Mouse (Mus musculus) G1E-ER4 (cell line): Measurements from ENCODE around the gene Nceh1. TPM values are rescaled to one million over a fixed set of nuclear protein-coding genes. Genes with fewer than 3 reads are reported as not detected.

Experiments used
- GATA1 ChIP-seq: IDR thresholded peaks from one replicate; pipeline ENCODE4 v1.8.0; 2012; ENCODE audit warnings: low read length, inconsistent platforms
- polyA plus RNA-seq: library from polyadenylated mRNA; stranded (reverse); fragments of >175 nt; gene quantifications from 2 replicates; pipeline ENCODE4 v1.2.3, GENCODE M21; 2012

The Nceh1 gene
- polyA plus RNA-seq: 4.9 and 10.4 TPM in 2 replicates

GRCm38 (mm10) chr3:27182733-27183600 is at the start of gene Nceh1:
Nceh1 (plus strand) TSS chr3:27182965.
- TF ChIP-seq GATA1: no peak

- TF ChIP-seq GATA1: no peak
Observed at GRCm38 (mm10) chr3:27140101-27140500, 42.7 kb upstream of the Nceh1 start.

GRCm38 (mm10) chr3:27143570-27143969 is 39.2 kb upstream of the Nceh1 start:
- no peak for TF ChIP-seq GATA1

DNA sequence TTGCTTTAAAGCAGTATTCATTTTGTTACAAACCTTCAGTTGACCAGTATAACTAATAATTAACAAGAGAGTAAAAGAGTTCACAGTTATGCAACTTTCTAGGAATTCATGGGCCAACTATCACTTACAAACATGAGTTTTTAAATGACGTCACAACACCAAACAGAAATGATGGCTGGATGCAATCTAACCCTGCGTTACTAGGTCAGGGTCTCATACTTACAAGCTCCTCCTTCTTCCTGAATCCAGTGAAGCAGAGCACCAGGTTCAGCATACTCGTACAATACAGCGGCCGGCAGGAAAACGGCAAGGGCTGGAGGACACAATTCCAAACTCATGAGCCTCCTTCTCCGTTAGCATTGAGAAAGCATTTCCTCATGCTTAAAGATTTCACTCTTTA is 37.0 kb upstream of the Nceh1 start:
- no peak for TF ChIP-seq GATA1

DNA sequence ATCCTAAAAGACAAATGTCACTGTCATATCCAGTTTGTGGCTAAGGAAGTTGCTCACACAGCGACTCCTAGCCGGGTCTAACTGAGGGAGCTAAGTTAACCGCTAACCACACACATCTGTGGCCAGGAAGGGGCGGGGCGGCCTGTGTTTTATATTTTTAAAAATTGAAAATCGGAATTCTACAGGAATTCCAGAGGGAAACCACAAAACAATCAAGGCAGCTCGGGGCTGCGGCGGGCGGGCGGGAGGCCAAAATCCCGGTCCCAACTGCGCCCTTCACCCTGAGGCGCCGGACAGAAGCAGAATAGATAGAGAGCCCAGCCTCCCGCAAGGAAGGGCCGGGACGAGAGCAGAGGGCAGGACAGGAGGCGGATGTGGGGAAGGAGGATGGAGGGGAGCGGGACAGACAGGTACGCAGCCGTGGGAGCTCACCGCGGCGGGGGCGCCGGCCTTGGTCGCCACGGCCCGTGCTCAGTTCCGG is 29.5 kb upstream of the Nceh1 start:
- TF ChIP-seq GATA1: no peak

DNA sequence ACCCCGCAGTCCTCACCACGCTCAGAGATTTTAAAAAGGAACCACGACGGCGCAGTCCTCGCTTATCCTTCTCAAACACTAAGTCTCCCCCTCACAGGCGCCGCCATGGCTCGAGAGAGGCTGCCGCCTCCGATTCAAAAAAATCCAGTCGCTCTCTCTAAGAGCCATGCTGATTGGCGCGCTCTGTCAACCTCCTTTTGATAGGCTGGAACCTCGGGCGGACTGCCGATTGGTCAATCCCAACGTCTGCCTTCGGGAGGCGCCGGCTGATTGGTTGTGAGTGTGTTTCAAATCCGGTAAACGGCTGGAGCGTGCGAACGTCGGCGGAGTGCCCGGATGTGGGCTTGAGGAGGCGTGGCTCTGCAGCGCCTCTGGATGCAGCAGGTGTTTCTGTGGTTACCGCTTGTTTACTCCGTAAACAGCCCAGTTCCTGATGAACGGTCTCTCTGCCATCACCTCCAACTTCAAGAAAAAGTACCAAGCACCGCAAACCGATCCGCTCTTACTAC is 29.0 kb upstream of the Nceh1 start, which contains the start of gene Ect2:
TSS of gene Ect2 (minus strand) at position 178 of the 509 bp plus-strand sequence.
- TF ChIP-seq GATA1: no peak

DNA sequence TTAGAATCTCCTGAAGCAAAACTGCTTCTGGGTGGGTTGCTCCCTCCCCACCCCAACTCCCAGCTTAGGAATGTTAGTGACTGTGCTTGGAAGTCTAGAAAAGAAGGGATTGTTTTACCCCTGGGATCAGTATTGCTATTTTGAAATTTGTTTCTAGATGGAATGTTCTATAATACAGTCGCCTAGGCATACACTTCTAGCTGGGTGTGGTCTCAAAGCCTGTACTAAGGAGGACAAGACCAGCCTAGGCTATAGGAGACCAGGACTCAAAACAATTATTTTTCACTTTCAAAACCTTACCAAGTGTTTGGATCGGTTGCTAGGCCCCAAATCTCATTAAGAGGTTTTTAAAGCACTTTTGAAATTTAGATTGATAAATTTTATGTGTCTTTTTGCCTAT is 28.5 kb upstream of the Nceh1 start:
- no peak for TF ChIP-seq GATA1

GRCm38 (mm10) chr3:27155051-27155855 is 27.5 kb upstream of the Nceh1 start:
- no peak for TF ChIP-seq GATA1

- TF ChIP-seq GATA1: no peak
Observed at GRCm38 (mm10) chr3:27155856-27156593, 26.7 kb upstream of the Nceh1 start.

DNA sequence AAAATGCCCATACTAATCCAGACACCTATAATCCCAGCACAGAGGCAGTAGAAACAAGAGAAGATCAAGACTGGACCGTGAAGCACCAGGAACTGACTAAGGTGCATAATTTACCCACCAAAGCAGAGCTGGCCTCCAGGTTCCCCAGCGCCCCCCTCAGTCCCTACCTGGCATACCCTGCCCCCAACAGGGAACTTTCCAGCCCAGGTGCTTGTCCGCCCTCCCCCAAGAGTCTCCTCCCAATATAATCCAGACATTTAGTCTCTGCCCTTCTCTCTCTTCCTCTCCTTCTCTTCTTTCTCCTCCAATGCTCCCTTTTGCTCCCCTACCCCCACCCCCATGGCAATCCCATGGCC is 26.2 kb upstream of the Nceh1 start:
- TF ChIP-seq GATA1: no peak

DNA sequence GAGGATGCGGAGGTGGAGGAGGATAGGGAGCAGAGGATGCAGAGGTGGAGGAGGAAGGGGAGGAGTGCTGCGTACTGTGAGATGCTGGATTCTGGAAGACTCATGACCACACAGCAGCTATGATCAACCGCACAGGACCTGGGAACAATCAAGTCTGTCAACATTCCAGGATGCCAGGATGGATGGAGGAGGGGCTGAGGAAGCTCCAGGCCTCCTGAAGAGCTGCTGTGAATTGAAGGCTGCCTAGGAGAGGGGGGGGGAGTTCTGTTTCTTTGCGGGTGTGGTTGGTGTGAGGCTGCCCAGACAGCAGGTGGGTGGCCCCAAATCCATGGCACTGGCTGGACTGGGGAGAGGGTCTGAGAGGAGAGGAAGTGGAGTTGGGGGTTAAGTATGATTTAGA is 23.9 kb upstream of the Nceh1 start:
- no peak for TF ChIP-seq GATA1

DNA sequence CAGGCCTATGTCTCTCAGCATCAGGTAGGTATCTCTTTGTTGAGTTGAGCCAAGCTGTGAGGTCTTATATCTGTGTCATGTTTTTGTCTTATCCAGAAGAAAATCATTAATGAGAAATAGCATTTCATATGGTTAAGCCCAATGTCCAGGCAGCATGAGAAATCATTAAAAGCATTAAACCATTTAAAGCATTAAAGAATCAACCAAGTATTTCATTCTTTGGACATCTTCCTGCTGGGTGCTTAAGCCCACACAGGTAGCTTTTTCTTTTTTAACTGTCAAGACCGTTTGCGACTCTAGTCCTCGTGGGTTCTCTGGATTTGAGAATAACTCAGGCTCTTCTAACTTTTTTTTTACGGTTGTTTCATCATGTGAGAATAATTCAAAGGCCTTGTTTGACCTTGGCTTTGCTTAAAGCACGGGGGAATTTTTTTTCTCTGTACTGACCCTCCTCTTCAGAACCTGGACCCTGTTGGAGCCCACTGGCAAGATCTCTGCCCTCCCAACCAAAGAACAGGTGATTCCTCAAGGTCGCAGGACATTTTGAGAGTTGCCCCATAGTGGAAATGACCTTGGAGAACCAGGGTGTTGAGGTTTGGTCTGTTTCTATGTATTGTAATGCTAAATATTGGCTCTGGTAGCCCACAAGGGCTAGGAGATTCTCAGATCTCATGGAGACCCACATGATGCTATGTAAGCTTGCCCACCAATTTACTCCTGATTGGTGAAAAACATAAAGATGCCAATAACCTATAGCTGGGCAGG is 20.9 kb upstream of the Nceh1 start:
- TF ChIP-seq GATA1: no peak

DNA sequence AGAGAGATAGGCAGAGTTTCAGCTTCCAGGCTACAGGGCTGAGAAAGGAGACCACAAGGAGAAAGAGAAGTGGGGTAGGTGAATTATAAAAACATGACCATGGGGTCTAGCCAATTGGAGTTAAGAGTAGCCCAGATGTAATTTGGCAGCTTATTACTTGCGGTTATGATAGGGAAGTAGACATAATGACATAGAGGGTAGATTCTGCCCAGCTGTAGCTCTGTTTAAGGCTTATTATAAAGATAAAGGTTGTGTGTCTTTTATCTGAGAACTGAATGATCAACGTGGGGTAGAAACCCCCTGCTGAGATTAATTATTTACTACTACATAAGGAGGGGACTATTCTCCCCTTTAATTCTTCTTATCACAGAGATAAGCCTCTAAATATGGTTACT is 20.4 kb upstream of the Nceh1 start:
- TF ChIP-seq GATA1: no peak

- no peak for TF ChIP-seq GATA1
Observed at GRCm38 (mm10) chr3:27165481-27166065, 17.2 kb upstream of the Nceh1 start.
